Mouse (Mus musculus) thymus, postnatal 10 days (tissue): Measurements from ENCODE around the gene Mpdu1.
"Not testable (repeated sequence)": the region's sequence is repeated elsewhere in the genome, so short reads cannot be mapped to it uniquely, and the experiment has no call there.

ENCODE experiments used
- DNase-seq, 2 experiments: peaks; one replicate each; pipeline ENCODE4 v3.0.0; 2021; ENCODE audit warnings: low spot score in 2 of 2

The Mpdu1 gene

GRCm38 (mm10) chr11:69621571-69622268 lies 40.7 kb downstream of the Mpdu1 start, which contains the start of gene Sat2:
Sat2 (plus strand) TSS chr11:69622024.
- no peak for DNase-seq

GRCm38 (mm10) chr11:69620394-69621081 lies 41.9 kb downstream of the Mpdu1 start:
- no peak for DNase-seq

- no peak for DNase-seq
Measured at GRCm38 (mm10) chr11:69617805-69618204, 44.6 kb downstream of the Mpdu1 start, which contains the start of gene Shbg. Shbg (minus strand) TSS chr11:69617905.

- no peak for DNase-seq
Measured at GRCm38 (mm10) chr11:69616781-69617180, 45.7 kb downstream of the Mpdu1 start.

GRCm38 (mm10) chr11:69614257-69614588 lies 48.2 kb downstream of the Mpdu1 start:
- DNase-seq, result not testable (repeated sequence)

GRCm38 (mm10) chr11:69613553-69614256 lies 48.7 kb downstream of the Mpdu1 start:
- peak; percentile 28 to 59 for DNase-seq

GRCm38 (mm10) chr11:69610899-69611298 lies 51.5 kb downstream of the Mpdu1 start:
- no peak for DNase-seq

- no peak for DNase-seq
Measured at GRCm38 (mm10) chr11:69609416-69609815, 53.0 kb downstream of the Mpdu1 start.

- DNase-seq, result no peak
Measured at GRCm38 (mm10) chr11:69608525-69608924, 53.9 kb downstream of the Mpdu1 start.

GRCm38 (mm10) chr11:69606832-69607231 lies 55.6 kb downstream of the Mpdu1 start:
- DNase-seq, result no peak
